Mouse (Mus musculus) heart, embryonic 15.5 days (tissue): ENCODE measurements around the gene Epha10. TPM values are rescaled to one million over a fixed set of nuclear protein-coding genes. Genes with fewer than 3 reads are reported as not detected.
"Not testable (repeated sequence)": the region's sequence is repeated elsewhere in the genome, so short reads cannot be mapped to it uniquely, and the experiment has no call there.

ENCODE experiments used
- ATAC-seq: fragments of 200-750 bp; cut with Nextera tagmentation; replicated peaks from 2 replicates; pipeline ENCODE4 v1.8.0; 2017; ENCODE audit warnings: low read depth, moderate TSS enrichment; ENCODE audit not compliant: insufficient number of reproducible peaks, insufficient read depth, low FRiP score
- H3K27ac ChIP-seq: fragments of 300-500 bp; sonication (generic); 2 replicates; pipeline ENCODE4 v1.5.1; 2015; ENCODE audit warnings: mild to moderate bottlenecking, inconsistent platforms
- H3K27me3 ChIP-seq: fragments of 300-500 bp; sonication (generic); 2 replicates; pipeline ENCODE4 v1.6.1; 2015; ENCODE audit warnings: inconsistent platforms
- H3K36me3 ChIP-seq: fragments of 300-500 bp; sonication (generic); 2 replicates; pipeline ENCODE4 v1.6.1; 2015; ENCODE audit warnings: mild to moderate bottlenecking, inconsistent platforms
- H3K4me1 ChIP-seq: fragments of 300-500 bp; sonication (generic); replicated peaks from 2 replicates; pipeline ENCODE4 v1.6.1; 2015; ENCODE audit warnings: inconsistent platforms
- H3K4me2 ChIP-seq: fragments of 300-500 bp; sonication (generic); 2 replicates; pipeline ENCODE4 v1.6.1; 2015; ENCODE audit warnings: inconsistent platforms, mild to moderate bottlenecking, moderate library complexity
- H3K4me3 ChIP-seq: fragments of 300-500 bp; sonication (generic); 2 replicates; pipeline ENCODE4 v1.5.1; 2015; ENCODE audit warnings: mild to moderate bottlenecking, inconsistent platforms
- H3K9ac ChIP-seq: fragments of 300-500 bp; sonication (generic); 2 replicates; pipeline ENCODE4 v1.6.1; 2015; ENCODE audit warnings: mild to moderate bottlenecking, inconsistent platforms
- H3K9me3 ChIP-seq: fragments of 300-500 bp; sonication (generic); replicated peaks from 2 replicates; pipeline ENCODE4 v1.6.1; 2016; ENCODE audit warnings: inconsistent platforms
- WGBS: fragments of 180-500 bp; shearing (Covaris S2); methylation state at CpG from one replicate; pipeline ENCODE4 v1.1.7; 2015; ENCODE audit warnings: mixed read lengths; 5-methylcytosine and 5-hydroxymethylcytosine counted together
- polyA plus RNA-seq: library from polyadenylated mRNA; unstranded; fragments of >200 nt; fragmentation: Nextera tagmentation; extraction: Ambion mirVana; gene quantifications from 2 replicates; pipeline ENCODE4 v1.2.1, GENCODE M21; 2015

The Epha10 gene
- polyA plus RNA-seq, 1 experiment from 2014 or later, result not detected

DNA sequence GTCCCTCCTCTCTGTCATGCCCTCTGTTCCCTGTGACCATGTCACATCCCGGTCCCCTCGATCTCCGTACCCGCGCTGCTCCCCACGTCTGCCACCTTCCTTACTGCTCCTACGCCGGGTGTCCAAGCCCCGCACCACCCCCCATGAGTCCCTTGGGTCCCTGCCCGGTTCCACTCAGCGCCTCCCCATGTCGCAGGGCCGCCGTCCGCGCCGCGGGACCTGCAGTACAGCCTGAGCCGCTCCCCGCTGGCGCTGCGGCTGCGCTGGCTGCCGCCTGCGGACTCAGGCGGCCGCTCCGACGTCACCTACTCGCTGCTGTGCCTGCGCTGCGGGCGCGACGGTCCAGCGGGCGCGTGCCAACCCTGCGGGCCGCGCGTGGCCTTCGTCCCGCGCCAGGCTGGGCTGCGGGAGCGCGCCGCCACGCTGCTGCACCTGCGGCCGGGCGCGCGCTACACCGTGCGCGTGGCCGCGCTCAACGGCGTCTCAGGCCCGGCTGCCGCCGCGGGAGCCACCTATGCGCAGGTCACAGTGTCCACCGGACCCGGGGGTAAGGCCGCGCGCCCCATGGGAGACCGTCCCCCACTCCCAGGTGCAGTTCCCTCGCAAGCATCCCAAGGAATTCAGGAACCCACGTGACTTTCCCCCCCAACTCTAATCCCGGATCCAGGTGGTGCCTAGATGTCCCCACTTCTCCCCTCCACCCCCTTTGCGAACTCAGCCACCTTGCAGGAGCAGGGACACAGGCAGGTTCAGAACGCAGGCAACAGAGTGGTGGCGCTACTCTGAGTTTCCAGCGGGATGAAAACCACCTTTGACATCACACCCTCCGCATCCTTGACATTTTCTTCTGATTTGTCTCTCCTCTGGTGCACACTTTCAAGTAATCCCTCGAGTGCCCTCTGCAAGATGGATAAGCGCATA lies 14.1 kb downstream of the Epha10 start:
- 2% methylated on average over 83 of the region's 83 CpGs for WGBS
- peak overlapping the region; percentile 76 for H3K4me2 ChIP-seq
- no peaks in the 10 kb centered on the region for H3K9me3 ChIP-seq
- peak; percentile 39; the same call in 1 of the 2 replicates for ATAC-seq
- peaks cover 82% of the 10 kb centered on the region for H3K27me3 ChIP-seq
- H3K36me3 ChIP-seq, result no peaks in the 10 kb centered on the region
- H3K9ac ChIP-seq, result no peak overlapping the region
- H3K4me3 ChIP-seq, result peak overlapping the region; percentile 49
- peaks cover 8% of the 10 kb centered on the region for H3K4me1 ChIP-seq
- H3K27ac ChIP-seq, result no peak overlapping the region

DNA sequence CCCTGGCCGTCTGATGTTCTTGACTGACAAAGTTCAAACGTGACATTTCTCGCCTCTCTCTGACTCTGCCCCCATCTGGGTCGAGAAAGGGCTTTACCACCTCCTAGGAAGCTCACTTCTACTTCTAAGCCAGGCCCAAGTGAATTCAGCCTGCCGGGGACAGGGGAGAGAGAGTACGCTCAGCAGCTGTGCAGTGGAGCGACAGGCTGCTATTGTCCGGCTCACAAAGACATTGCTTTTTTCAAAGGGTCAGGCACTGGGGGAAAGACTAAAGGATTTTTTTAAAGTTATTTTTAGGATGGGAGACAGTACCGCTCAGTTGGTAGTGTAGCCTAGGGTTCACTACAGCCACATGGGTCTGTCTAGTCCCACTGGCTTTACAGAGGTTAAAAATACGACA lies 17.7 kb downstream of the Epha10 start:
- H3K36me3 ChIP-seq, result no peaks in the 10 kb centered on the region
- peaks cover 73% of the 10 kb centered on the region for H3K27me3 ChIP-seq
- no peak overlapping the region for H3K27ac ChIP-seq
- WGBS, result 57% methylated on average over 10 of the region's 10 CpGs
- no peak for ATAC-seq
- no peak overlapping the region for H3K4me2 ChIP-seq
- H3K4me1 ChIP-seq, result peaks cover 8% of the 10 kb centered on the region
- no peaks in the 10 kb centered on the region for H3K9me3 ChIP-seq
- H3K9ac ChIP-seq, result no peak overlapping the region
- no peak overlapping the region for H3K4me3 ChIP-seq

DNA sequence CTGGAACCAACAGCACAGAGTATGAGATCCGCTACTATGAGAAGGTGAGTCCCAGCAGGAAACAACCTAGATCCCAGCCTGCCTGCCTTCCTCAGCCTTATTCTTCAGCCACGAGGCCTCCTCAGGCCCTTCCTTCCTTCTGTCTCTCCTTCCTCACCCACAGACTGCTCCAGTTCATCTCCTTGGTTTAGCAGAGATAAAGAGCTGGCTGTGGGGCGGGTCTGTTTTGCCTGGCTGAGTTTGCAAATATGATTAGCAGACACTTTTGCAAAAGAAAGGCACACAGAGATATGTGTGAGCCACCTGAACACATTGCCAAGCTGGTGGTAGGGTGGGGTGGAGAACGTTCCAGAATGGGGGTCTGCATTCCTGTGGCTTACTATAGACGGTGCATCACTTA lies 19.2 kb downstream of the Epha10 start:
- Histone ChIP-seq H3K36me3 (no peaks in the 10 kb centered on the region), H3K27me3 (peaks cover 63% of the 10 kb centered on the region), H3K9me3 (no peaks in the 10 kb centered on the region), H3K4me2 (no peak overlapping the region), H3K9ac (no peak overlapping the region), H3K4me1 (peaks cover 2% of the 10 kb centered on the region), H3K4me3 (no peak overlapping the region), H3K27ac (no peak overlapping the region)
- 49% methylated on average over 5 of the region's 5 CpGs for WGBS
- no peak for ATAC-seq

DNA sequence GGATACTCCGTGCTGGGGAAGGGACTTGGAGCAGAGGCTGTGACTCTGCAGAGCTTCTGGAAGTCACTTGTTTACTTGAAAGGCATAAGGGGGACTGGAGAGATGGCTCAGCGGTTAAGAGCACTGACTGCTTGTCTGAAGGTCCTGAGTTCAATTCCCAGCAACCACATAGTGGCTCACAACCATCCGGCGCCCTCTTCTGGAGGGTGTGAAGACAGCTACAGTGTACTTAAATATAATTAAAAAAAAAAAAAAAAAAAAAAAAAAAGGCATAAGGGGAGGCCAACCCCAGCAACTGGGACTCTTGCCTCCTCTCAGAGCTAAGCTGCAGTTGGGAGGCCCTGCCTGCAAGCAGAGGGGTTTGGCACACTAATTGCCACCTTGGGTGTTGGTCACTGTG lies 24.7 kb downstream of the Epha10 start:
- H3K36me3 ChIP-seq, result no peaks in the 10 kb centered on the region
- peaks cover 7% of the 10 kb centered on the region for H3K4me1 ChIP-seq
- no peaks in the 10 kb centered on the region for H3K9me3 ChIP-seq
- H3K27ac ChIP-seq, result no peak overlapping the region
- ATAC-seq, result no peak
- H3K4me3 ChIP-seq, result no peak overlapping the region
- H3K27me3 ChIP-seq, result peaks cover 31% of the 10 kb centered on the region
- H3K4me2 ChIP-seq, result no peak overlapping the region
- H3K9ac ChIP-seq, result no peak overlapping the region
- 69% methylated on average over 4 of the region's 4 CpGs for WGBS

DNA sequence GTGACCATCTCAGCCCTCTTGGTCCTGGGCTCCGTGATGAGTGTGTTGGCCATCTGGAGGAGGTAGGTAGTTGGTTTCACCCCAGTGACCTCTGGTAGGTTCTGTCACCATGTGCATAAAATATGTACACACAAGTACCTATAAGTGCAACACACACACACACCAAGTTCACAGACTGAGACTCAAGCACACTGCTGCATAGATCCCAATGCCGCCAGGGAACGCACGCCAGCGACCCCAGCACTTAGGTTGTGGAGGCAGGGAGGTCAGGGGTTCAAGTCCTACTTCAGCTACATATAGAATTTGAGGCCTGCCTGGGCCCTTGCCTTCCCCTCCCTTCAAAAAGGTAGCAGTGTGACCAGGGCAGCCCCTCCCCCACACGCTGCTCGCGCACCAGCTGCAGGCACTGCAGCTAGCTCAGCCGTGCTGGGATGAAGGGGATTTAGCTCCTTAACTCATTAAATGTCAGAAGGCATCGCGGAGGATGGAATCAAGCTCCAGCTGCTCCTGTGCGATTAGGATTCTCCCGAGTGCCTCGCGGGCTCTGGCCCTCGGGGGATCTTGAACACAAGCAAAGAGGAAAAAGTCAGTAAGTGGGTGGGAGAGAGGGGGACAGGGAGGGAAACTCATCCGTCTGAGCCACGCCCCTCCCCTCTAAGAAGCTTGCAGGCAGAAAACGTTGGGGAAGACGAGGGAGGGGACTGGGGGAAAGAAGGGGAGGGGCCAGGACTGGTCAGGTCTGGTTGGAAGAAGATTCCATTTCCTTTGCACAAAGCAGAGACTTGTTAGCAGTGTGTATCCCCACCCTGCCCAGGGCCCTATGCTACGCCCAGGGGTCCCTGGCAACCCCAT lies 25.5 kb downstream of the Epha10 start:
- no peak overlapping the region for H3K9ac ChIP-seq
- H3K27ac ChIP-seq, result no peak overlapping the region
- H3K4me1 ChIP-seq, result peaks cover 7% of the 10 kb centered on the region
- no peaks in the 10 kb centered on the region for H3K36me3 ChIP-seq
- peak overlapping the region; percentile 12; the same call in 1 of the 2 replicates for H3K4me3 ChIP-seq
- H3K9me3 ChIP-seq, result no peaks in the 10 kb centered on the region
- WGBS, result 11% methylated on average over 21 of the region's 21 CpGs
- H3K4me2 ChIP-seq, result peak overlapping the region; percentile 38
- peaks cover 31% of the 10 kb centered on the region for H3K27me3 ChIP-seq
- 0 out of 2 replicates have a peak, but pooled peaks have one; percentile 39 for ATAC-seq

DNA sequence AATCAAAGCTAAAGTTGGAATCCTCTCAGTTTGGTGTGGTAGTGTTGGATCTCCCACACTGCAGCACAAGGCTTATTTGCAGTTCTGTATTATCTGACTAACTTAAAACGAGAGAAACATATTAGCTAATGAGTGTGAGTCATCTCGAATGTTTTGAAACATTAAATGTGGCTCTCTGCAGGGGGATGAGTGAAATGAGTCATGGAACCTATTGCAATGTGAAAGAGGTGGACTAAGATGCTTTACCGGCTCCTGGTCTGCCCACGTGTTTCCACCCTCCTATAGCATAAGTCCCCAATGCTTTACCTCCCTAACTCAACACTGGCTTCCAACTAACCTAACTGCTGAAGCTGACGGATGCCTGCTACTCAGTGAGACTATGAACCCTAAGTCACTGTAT lies 47.4 kb downstream of the Epha10 start:
- Histone ChIP-seq H3K27me3 (no peaks in the 10 kb centered on the region), H3K9me3 (no peaks in the 10 kb centered on the region), H3K4me1 (no peaks in the 10 kb centered on the region), H3K4me2 (no peak overlapping the region), H3K27ac (no peak overlapping the region), H3K36me3 (peaks cover 73% of the 10 kb centered on the region), H3K4me3 (no peak overlapping the region), H3K9ac (no peak overlapping the region)
- no peak for ATAC-seq
- WGBS, result 89% methylated on average over 5 of the region's 5 CpGs

DNA sequence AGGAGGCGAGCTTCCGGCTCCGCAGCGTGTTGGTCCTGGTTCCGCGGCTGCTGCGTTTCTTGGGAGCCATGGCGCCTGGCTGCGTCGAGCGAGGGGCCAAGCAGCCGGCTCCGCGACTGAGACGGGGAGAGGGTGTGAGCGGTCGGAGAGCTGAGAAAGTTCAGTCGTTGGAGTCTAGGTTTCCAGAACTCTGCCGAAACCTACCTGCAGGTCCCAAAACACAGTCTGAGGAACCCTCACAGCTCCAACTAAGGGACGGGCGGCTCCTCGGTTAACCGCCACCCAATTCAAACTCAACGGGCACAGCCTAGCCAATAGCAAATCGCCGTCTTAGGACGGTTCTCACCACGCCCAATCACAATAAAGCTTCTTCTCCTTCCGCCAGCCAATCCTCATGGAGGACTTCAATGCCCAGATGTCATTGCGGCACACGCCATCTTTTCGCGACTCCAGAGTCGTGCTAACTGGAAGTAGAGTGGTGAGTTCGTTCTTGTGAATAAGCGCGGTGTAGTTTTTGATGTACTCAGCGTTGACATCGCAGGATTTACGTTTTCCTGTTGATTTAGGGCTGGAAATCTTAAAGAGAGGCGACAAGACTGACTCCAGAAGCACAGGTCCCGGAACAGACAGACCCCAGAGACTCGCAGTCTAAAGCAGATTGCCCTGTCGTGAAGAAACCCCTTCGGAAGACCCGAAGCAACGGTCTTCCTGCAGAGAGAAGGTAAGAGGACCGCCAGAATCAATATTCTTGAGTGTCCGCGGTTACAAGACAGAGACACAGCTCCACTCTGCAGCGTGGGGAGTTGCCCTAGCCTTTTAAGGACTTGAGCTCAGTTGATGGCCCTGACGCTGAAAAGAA lies 56.1 kb downstream of the Epha10 start, which contains the start of gene 9930104L06Rik:
Gene 9930104L06Rik, plus strand, starts transcription at position 436 of the 859 bp plus-strand sequence.
- ATAC-seq, result peak; percentile 100
- Histone ChIP-seq H3K4me3 (peak within 1 kb of the TSS; percentile 73), H3K9ac (peak within 1 kb of the TSS; percentile 79), H3K9me3 (no peaks in the 10 kb centered on the region), H3K4me2 (peak within 1 kb of the TSS; percentile 74), H3K27me3 (no peaks in the 10 kb centered on the region), H3K36me3 (peaks cover 8% of the 10 kb centered on the region; the same call in 1 of the 2 replicates), H3K27ac (peak within 1 kb of the TSS; percentile 53), H3K4me1 (peaks cover 25% of the 10 kb centered on the region)
- WGBS, result under 1% methylated on average over 52 of the region's 52 CpGs

DNA sequence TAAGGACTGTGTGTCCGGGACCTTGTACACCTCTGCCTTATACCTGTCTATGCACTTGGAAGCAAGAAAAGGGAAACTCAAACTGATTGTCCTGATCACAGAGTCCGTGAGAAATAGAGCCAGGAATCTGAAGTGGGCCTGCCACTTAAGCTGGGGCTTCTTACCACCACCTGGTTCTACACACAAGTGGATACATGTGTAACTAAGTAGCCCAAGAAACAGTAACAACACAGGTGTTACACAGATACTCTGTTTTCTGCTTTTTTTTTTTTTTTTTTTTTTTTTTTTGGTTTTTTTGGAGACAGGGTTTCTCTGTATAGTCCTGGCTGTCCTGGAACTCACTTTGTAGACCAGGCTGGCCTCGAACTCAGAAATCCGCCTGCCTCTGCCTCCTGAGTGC lies 58.5 kb downstream of the Epha10 start, which contains the start of gene Cdca8:
Gene Cdca8, minus strand, starts transcription at position 101 of the 400 bp plus-strand sequence.
- not testable (repeated sequence) for H3K4me3 ChIP-seq, H3K36me3 ChIP-seq, H3K9me3 ChIP-seq, H3K27me3 ChIP-seq, H3K9ac ChIP-seq, H3K27ac ChIP-seq, H3K4me2 ChIP-seq, ATAC-seq
- 89% methylated on average over 4 of the region's 4 CpGs for WGBS
- H3K4me1 ChIP-seq, result peaks cover 25% of the 10 kb centered on the region

DNA sequence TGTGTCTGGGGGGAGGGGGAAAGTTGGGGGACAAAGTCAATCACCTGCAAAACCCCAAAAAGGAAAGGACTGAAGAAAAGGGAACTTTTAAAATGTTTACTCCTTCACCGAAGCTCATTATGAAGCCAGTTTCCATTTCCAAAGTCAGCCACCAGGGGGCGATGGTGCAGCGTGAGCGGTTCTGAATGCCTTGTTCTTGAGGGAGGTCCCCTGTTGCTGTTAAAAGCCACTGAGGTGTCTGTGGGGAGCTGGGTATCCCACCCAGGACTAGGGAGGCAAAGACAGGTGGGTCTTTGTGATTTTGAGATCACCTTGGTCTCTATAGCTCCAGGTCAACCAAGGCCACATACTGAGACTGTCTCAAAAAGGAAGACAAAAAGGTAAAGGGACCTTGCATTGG lies 62.3 kb downstream of the Epha10 start:
- ATAC-seq, result no peak
- H3K4me2 ChIP-seq, result no peak overlapping the region
- no peaks in the 10 kb centered on the region for H3K27me3 ChIP-seq
- H3K4me3 ChIP-seq, result no peak overlapping the region
- no peak overlapping the region for H3K9ac ChIP-seq
- H3K27ac ChIP-seq, result no peak overlapping the region
- no peaks in the 10 kb centered on the region for H3K9me3 ChIP-seq
- peaks cover 8% of the 10 kb centered on the region; the same call in 1 of the 2 replicates for H3K36me3 ChIP-seq
- H3K4me1 ChIP-seq, result peaks cover 4% of the 10 kb centered on the region
- 8% methylated on average over 4 of the region's 4 CpGs for WGBS

DNA sequence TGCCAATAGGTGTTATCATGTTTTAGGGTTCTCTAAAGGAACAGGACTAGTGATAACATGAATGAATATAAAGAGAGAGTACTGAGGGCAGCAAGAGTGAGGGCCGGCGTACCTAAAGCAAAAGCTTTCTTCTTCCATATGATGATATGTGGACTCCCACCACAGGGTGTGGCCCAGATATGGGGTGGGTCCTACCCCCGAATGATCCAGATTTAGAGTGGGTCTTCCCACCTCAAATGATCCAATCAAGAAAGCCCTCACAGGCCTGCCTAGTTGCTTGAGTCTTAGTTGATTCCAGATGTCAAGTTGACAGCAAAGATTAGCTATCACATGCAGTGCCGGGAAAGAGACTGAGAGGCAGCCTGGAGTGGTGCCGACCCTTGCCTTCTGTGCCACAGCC lies 63.1 kb downstream of the Epha10 start:
- no peaks in the 10 kb centered on the region for H3K4me1 ChIP-seq
- ATAC-seq, result no peak
- no peaks in the 10 kb centered on the region for H3K27me3 ChIP-seq
- H3K9me3 ChIP-seq, result no peaks in the 10 kb centered on the region
- H3K4me3 ChIP-seq, result no peak overlapping the region
- H3K27ac ChIP-seq, result no peak overlapping the region
- no peak overlapping the region for H3K9ac ChIP-seq
- H3K36me3 ChIP-seq, result peaks cover 8% of the 10 kb centered on the region; the same call in 1 of the 2 replicates
- no peak overlapping the region for H3K4me2 ChIP-seq
- WGBS, result 59% methylated on average over 5 of the region's 5 CpGs
